Mouse (Mus musculus) myocyte (in vitro differentiated cells): ENCODE data around the gene Myo19.

Experiments
- MAX ChIP-seq: IDR thresholded peaks from one replicate; pipeline ENCODE4 v1.6.1; 2011; ENCODE audit warnings: low read depth, mild to moderate bottlenecking, control low read depth
- MYOG ChIP-seq, 3 experiments: IDR thresholded peaks; one replicate each; pipeline ENCODE4 v1.6.1; 2011; ENCODE audit warnings: control low read depth in 2 of 3, low read depth in 2 of 3, mild to moderate bottlenecking in 2 of 3; ENCODE audit not compliant: insufficient read length in 2 of 3, control insufficient read depth in 1 of 3, insufficient read depth in 1 of 3

DNA sequence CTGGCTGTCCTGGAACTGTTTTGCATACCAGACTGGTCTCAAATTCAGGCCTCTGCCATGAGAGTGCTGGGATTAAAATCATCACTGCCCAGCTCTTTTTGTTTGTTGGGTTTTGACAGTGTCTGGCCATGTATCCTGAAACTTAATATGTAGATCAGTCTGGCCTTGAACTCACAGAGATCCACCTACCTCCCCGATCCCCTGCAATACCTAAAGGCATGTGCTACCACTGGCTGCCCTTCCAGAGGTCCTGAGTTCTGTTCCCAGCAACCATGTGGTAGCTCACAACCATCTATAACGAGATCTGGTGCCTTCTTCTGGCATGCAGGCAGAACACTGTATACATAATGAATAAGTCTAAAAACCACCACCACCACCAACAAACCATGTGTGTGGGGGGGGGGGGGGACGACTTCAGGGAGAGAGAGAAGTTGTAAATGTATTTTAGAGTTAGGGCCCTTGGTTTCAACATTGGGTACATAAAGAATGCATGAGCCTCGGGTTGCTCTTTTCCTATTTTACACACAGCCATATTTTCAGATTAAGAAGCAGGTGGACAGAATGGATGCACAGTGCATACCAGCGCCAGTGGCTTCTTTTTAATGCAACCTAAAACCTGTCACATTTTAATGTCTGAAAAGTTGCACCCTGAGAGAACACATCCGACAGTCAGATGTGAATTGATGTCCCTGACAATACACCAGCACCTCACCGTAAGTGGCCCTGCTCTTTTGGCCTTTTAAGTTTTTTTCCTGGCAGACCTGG lies 759 bp upstream of the Myo19 start:
- TF ChIP-seq MAX (no peak), MYOG (IDR thresholded peaks at IDR 0.05; ENCODE audit: control insufficient read depth in 1 of 3, insufficient read depth in 1 of 3, insufficient read length in 2 of 3, low read depth in 2 of 3) (no peak)
